Mouse (Mus musculus) megakaryocyte progenitor cell, adult 5-6 weeks (primary cell): ENCODE data around the gene Sh3d19. TPM values are rescaled to one million over a fixed set of nuclear protein-coding genes. Genes with fewer than 3 reads are reported as not detected.

Experiments used
- ATAC-seq: replicated peaks from 2 replicates; pipeline ENCODE4 v1.8.0; 2016; ENCODE audit warnings: mild to moderate bottlenecking, moderate TSS enrichment, inconsistent platforms; ENCODE audit not compliant: poor library complexity
- total RNA-seq, 2 experiments: library from RNA; stranded (forward) in 1 of 2; stranded (reverse) in 1 of 2; fragments of 157-497, 149-512 nt in 1 of 2; fragments of 200-1000 nt in 1 of 2; gene quantifications; 2 replicates each; pipeline versions ENCODE4 v1.2.3 to v1.2.4; 2015 to 2017

The Sh3d19 gene
- total RNA-seq (2015) = 3.3 and 3.6 TPM in 2 replicates
- 6.8 and 10.0 TPM in 2 replicates for total RNA-seq (2017)

GRCm38 (mm10) chr3:85970742-85971598 lies at the start of gene Sh3d19:
Sh3d19 (plus strand) TSS chr3:85971109.
- peak; percentile 76 for ATAC-seq

GRCm38 (mm10) chr3:85922331-85922730 lies 48.6 kb upstream of the Sh3d19 start:
- ATAC-seq = no peak

GRCm38 (mm10) chr3:85923343-85923742 lies 47.6 kb upstream of the Sh3d19 start:
- no peak for ATAC-seq

GRCm38 (mm10) chr3:85923954-85924945 lies 46.7 kb upstream of the Sh3d19 start:
- peak; percentile 96 for ATAC-seq

GRCm38 (mm10) chr3:85927296-85927695 lies 43.6 kb upstream of the Sh3d19 start:
- no peak for ATAC-seq

- no peak for ATAC-seq
These were observed 42.7 kb upstream of the Sh3d19 start for GRCm38 (mm10) chr3:85928140-85928611.

GRCm38 (mm10) chr3:85929711-85930110 lies 41.2 kb upstream of the Sh3d19 start:
- no peak for ATAC-seq

- ATAC-seq = no peak
These were observed 40.1 kb upstream of the Sh3d19 start for GRCm38 (mm10) chr3:85930671-85931255.

- ATAC-seq = no peak
These were observed 39.0 kb upstream of the Sh3d19 start for GRCm38 (mm10) chr3:85931859-85932258.

GRCm38 (mm10) chr3:85933586-85933985 lies 37.3 kb upstream of the Sh3d19 start:
- no peak for ATAC-seq

GRCm38 (mm10) chr3:85950914-85951313 lies 20.0 kb upstream of the Sh3d19 start:
- ATAC-seq = no peak

GRCm38 (mm10) chr3:85952696-85953283 lies 18.1 kb upstream of the Sh3d19 start:
- ATAC-seq = no peak

- no peak for ATAC-seq
These were observed 15.6 kb upstream of the Sh3d19 start for GRCm38 (mm10) chr3:85955269-85955668.

- ATAC-seq = no peak
These were observed 15.2 kb upstream of the Sh3d19 start for GRCm38 (mm10) chr3:85955704-85956103.

GRCm38 (mm10) chr3:85959669-85960068 lies 11.2 kb upstream of the Sh3d19 start:
- ATAC-seq = no peak

- no peak for ATAC-seq
These were observed 9.8 kb upstream of the Sh3d19 start for GRCm38 (mm10) chr3:85961134-85961533.

GRCm38 (mm10) chr3:85965479-85965878 lies 5.4 kb upstream of the Sh3d19 start:
- ATAC-seq = no peak

- ATAC-seq = no peak
These were observed 1.9 kb upstream of the Sh3d19 start for GRCm38 (mm10) chr3:85969040-85969439.

GRCm38 (mm10) chr3:85971599-85971975 lies 678 bp downstream of the Sh3d19 start:
- 0 out of 2 replicates have a peak, but pooled peaks have one; percentile 26 for ATAC-seq

- ATAC-seq = no peak
These were observed 2.6 kb downstream of the Sh3d19 start for GRCm38 (mm10) chr3:85973376-85974140.
